In genomic region chr11:84618576-84618975, GRCm38 (mm10) we compare ENCODE assay signal across 14 mouse cellular contexts.
A peak's percentile ranks its signal among the peaks of the same experiment; 100 is the strongest.
DNase-seq lines count a peak whose midpoint lies in the region; ATAC-seq and TF ChIP-seq lines count a peak whose summit lies in the region.
"Had no signal": no experiment of that assay in that cellular context is flagged by ENCODE, and none has a peak within 500 bp of the region (broad histone marks: within the 10 kb centered on the region; RNA-seq: fewer than 3 reads in every experiment).

No protein-coding gene starts in this region.

- H3K4me2 ChIP-seq in liver, embryonic 14.5 days (ENCODE audit: low read depth) = no peak overlapping the region
- H3K4me2 ChIP-seq in liver, embryonic 11.5 days = no peak overlapping the region
- H3K4me2 ChIP-seq in forebrain, embryonic 16.5 days (ENCODE audit: low read length) = no peak overlapping the region
- H3K4me2 ChIP-seq: limb, embryonic 12.5 days had no signal

- peak; percentile 52 for TF ChIP-seq CTCF in liver, embryonic 14.5 days (IDR thresholded peaks at IDR 0.05; ENCODE audit: low read depth)
- TF ChIP-seq CTCF in MEL (IDR thresholded peaks at IDR 0.05 in 2 of 3, conservative IDR thresholded peaks at IDR 0.05 in 1 of 3; ENCODE audit: control insufficient read depth in 1 of 3, insufficient read depth in 1 of 3, low read depth in 2 of 3, low read length in 3 of 3, poor library complexity in 1 of 3, severe bottlenecking in 1 of 3) = peak; percentile 63 to 66 (median 66)

- H3K4me3 ChIP-seq in liver, embryonic 14.5 days (ENCODE audit: insufficient read depth in 1 of 2, low read depth in 2 of 2, low read length in 2 of 2) = no peak overlapping the region
- H3K4me3 ChIP-seq in liver, embryonic 11.5 days (ENCODE audit: low read depth, low read length) = no peak overlapping the region
- H3K4me3 ChIP-seq in MEL (ENCODE audit: control insufficient read depth in 1 of 2, insufficient read depth in 1 of 2, low read depth in 2 of 2, low read length in 2 of 2) = no peak overlapping the region
- H3K4me3 ChIP-seq in forebrain, embryonic 16.5 days (replicated peaks; ENCODE audit: low read length) = no peak overlapping the region
- H3K4me3 ChIP-seq: hindbrain, embryonic 10.5 days; limb, embryonic 12.5 days had no signal

- H3K9ac ChIP-seq in liver, embryonic 14.5 days (replicated peaks) = no peak overlapping the region
- no peak overlapping the region for H3K9ac ChIP-seq in liver, embryonic 11.5 days (ENCODE audit: low read depth, low read length)
- H3K9ac ChIP-seq in MEL (ENCODE audit: control insufficient read depth, low read depth, low read length, poor library complexity, severe bottlenecking) = no peak overlapping the region
- no peak overlapping the region for H3K9ac ChIP-seq in forebrain, embryonic 16.5 days (replicated peaks; ENCODE audit: low read depth, low read length)
- H3K9ac ChIP-seq: limb, embryonic 12.5 days had no signal

- no peak for TF ChIP-seq EP300 in liver, embryonic 14.5 days (IDR thresholded peaks at IDR 0.05; ENCODE audit: low read depth)
- no peak for TF ChIP-seq EP300 in MEL (IDR thresholded peaks at IDR 0.05; ENCODE audit: low read depth in 1 of 2, low read length in 2 of 2)

- no peaks in the 10 kb centered on the region for H3K9me3 ChIP-seq in liver, embryonic 14.5 days (ENCODE audit: control insufficient read depth, low read length)
- no peaks in the 10 kb centered on the region for H3K9me3 ChIP-seq in liver, embryonic 11.5 days (ENCODE audit: control insufficient read depth, low read length)
- H3K9me3 ChIP-seq in MEL (replicated peaks; ENCODE audit: insufficient read depth, low read length) = no peaks in the 10 kb centered on the region
- no peaks in the 10 kb centered on the region for H3K9me3 ChIP-seq in forebrain, embryonic 16.5 days (ENCODE audit: control insufficient read depth, low read length)
- H3K9me3 ChIP-seq: hindbrain, embryonic 10.5 days; limb, embryonic 12.5 days had no signal

- TF ChIP-seq RAD21 in MEL (IDR thresholded peaks at IDR 0.05; ENCODE audit: low read depth, low read length) = peak; percentile 37

- H3K36me3 ChIP-seq in liver, embryonic 14.5 days (replicated peaks; ENCODE audit: control insufficient read depth, insufficient read depth, low read depth) = no peaks in the 10 kb centered on the region
- H3K36me3 ChIP-seq in liver, embryonic 11.5 days (ENCODE audit: control insufficient read depth, insufficient read depth, low read length) = no peaks in the 10 kb centered on the region
- peaks cover 0 to 2% of the 10 kb centered on the region in 2 experiments; a peak in 1 of 4 replicates for H3K36me3 ChIP-seq in MEL (ENCODE audit: control insufficient read depth in 1 of 2, insufficient read depth in 2 of 2, low read length in 2 of 2)
- no peaks in the 10 kb centered on the region for H3K36me3 ChIP-seq in forebrain, embryonic 16.5 days (ENCODE audit: control insufficient read depth, insufficient read depth)
- H3K36me3 ChIP-seq: hindbrain, embryonic 10.5 days; limb, embryonic 12.5 days had no signal

- H3K27me3 ChIP-seq in liver, embryonic 14.5 days (ENCODE audit: control insufficient read depth, insufficient read depth, low read length) = no peaks in the 10 kb centered on the region; the same call in 1 of the 2 replicates
- no peaks in the 10 kb centered on the region for H3K27me3 ChIP-seq in liver, embryonic 11.5 days (replicated peaks; ENCODE audit: control insufficient read depth, insufficient read depth, low read length)
- no peaks in the 10 kb centered on the region for H3K27me3 ChIP-seq in MEL (ENCODE audit: control insufficient read depth in 1 of 2, insufficient read depth in 2 of 2, low read length in 2 of 2)
- H3K27me3 ChIP-seq in forebrain, embryonic 16.5 days (replicated peaks; ENCODE audit: control insufficient read depth, insufficient read depth, low read length) = no peaks in the 10 kb centered on the region

- peak; percentile 37 to 49 for DNase-seq in cerebellum, postnatal 10 days
- no peak for DNase-seq in cerebellum, postnatal 36 days
- no peak for DNase-seq in liver, embryonic 14.5 days (ENCODE audit: low read depth in 3 of 3, low spot score in 3 of 3)
- DNase-seq in liver, embryonic 11.5 days (ENCODE audit: low spot score) = no peak
- peak; percentile 60 for DNase-seq in MEL (ENCODE audit: low read depth, low spot score)
- no peak for DNase-seq in left cerebral cortex, adult 8-10 months (ENCODE audit: low spot score in 2 of 2)
- DNase-seq: heart, adult 18-20 months; kidney, adult 8-10 months; right cerebral cortex, postnatal 4 days had no signal

- no peak for ATAC-seq in liver, embryonic 14.5 days (ENCODE audit: insufficient read depth)
- ATAC-seq in liver, embryonic 11.5 days (replicated peaks; ENCODE audit: low FRiP score) = no peak
- ATAC-seq in megakaryocyte-erythroid progenitor cell, adult 5-6 weeks (replicated peaks; ENCODE audit: low FRiP score, low TSS enrichment, poor library complexity, severe bottlenecking) = 0 out of 2 replicates have a peak, but pooled peaks have one; percentile 34
- ATAC-seq in forebrain, embryonic 16.5 days = no peak

- 66% methylated on average over 3 of the region's 3 CpGs for WGBS in liver, embryonic 14.5 days (ENCODE audit: insufficient replicate concordance)
- 86% methylated on average over 3 of the region's 3 CpGs for WGBS in liver, embryonic 11.5 days
- 85% methylated on average over 3 of the region's 3 CpGs for WGBS in forebrain, embryonic 16.5 days

- no peak for TF ChIP-seq POLR2A in MEL (IDR thresholded peaks at IDR 0.05; ENCODE audit: control insufficient read depth in 1 of 2, insufficient read depth in 1 of 2, low read depth in 1 of 2, low read length in 2 of 2, poor library complexity in 1 of 2)

- H3K4me1 ChIP-seq in liver, embryonic 14.5 days (replicated peaks; ENCODE audit: control insufficient read depth in 2 of 2, insufficient read depth in 2 of 2, low read length in 1 of 2) = peaks cover 0 to 1% of the 10 kb centered on the region in 2 experiments; a peak in 1 of 4 replicates
- no peaks in the 10 kb centered on the region for H3K4me1 ChIP-seq in liver, embryonic 11.5 days (replicated peaks; ENCODE audit: control insufficient read depth, insufficient read depth, low read length)
- peaks cover 0 to 2% of the 10 kb centered on the region in 2 experiments; a peak in 2 of 4 replicates for H3K4me1 ChIP-seq in MEL (ENCODE audit: control insufficient read depth in 1 of 2, insufficient read depth in 2 of 2, low read length in 2 of 2)
- no peaks in the 10 kb centered on the region for H3K4me1 ChIP-seq in forebrain, embryonic 16.5 days (replicated peaks; ENCODE audit: control insufficient read depth, insufficient read depth, low read length)
- H3K4me1 ChIP-seq: hindbrain, embryonic 10.5 days; limb, embryonic 12.5 days had no signal

- H3K79me2 ChIP-seq in MEL (ENCODE audit: control insufficient read depth, insufficient read depth, low read length, poor library complexity) = no peaks in the 10 kb centered on the region

- no peak overlapping the region for H3K27ac ChIP-seq in liver, embryonic 14.5 days
- no peak overlapping the region for H3K27ac ChIP-seq in liver, embryonic 11.5 days (ENCODE audit: low read depth, low read length)
- H3K27ac ChIP-seq in MEL (ENCODE audit: control insufficient read depth, low read depth, low read length) = no peak overlapping the region
- no peak overlapping the region for H3K27ac ChIP-seq in forebrain, embryonic 16.5 days (ENCODE audit: low read length)
- H3K27ac ChIP-seq: hindbrain, embryonic 10.5 days; limb, embryonic 12.5 days; macrophage had no signal

TF ChIP-seq in MEL, 35 proteins besides CTCF, POLR2A, EP300 and RAD21:
- no peak for TF ChIP-seq MAFK (IDR thresholded peaks at IDR 0.05; ENCODE audit: borderline replicate concordance, low read depth, low read length)
- no peak for TF ChIP-seq ETS1 (IDR thresholded peaks at IDR 0.05; ENCODE audit: low read depth, low read length)
- no peak for TF ChIP-seq CHD2 (IDR thresholded peaks at IDR 0.05; ENCODE audit: low read length)
- no peak for TF ChIP-seq UBTF (IDR thresholded peaks at IDR 0.05; ENCODE audit: borderline replicate concordance, insufficient read depth, low read depth, low read length)
- TF ChIP-seq TCF12 (IDR thresholded peaks at IDR 0.05; ENCODE audit: low read depth, low read length) = no peak
- peak; percentile 62 for TF ChIP-seq ZC3H11A (IDR thresholded peaks at IDR 0.05; ENCODE audit: low read depth, low read length)
- TF ChIP-seq SMC3 (IDR thresholded peaks at IDR 0.05; ENCODE audit: low read depth, low read length) = peak; percentile 76
- TF ChIP-seq TBP (IDR thresholded peaks at IDR 0.05; ENCODE audit: low read depth, low read length) = no peak
- no peak for TF ChIP-seq MEF2A (IDR thresholded peaks at IDR 0.05; ENCODE audit: extremely low read depth, insufficient replicate concordance, low read depth, low read length, poor library complexity, severe bottlenecking)
- no peak for TF ChIP-seq NELFE (IDR thresholded peaks at IDR 0.05; ENCODE audit: low read depth, low read length)
- TF ChIP-seq GABPA (IDR thresholded peaks at IDR 0.05; ENCODE audit: low read depth, low read length) = no peak
- no peak for TF ChIP-seq MAZ (IDR thresholded peaks at IDR 0.05; ENCODE audit: low read depth, low read length)

Comparison
In these comparisons a context has a peak if more than half of its experiments do, and no peak if none do; other contexts are left out.
1. DNase-seq: peak in cerebellum, postnatal 10 days (2 of 2) and MEL (single experiment); none in cerebellum, postnatal 36 days (0 of 2), liver, embryonic 14.5 days (0 of 3), liver, embryonic 11.5 days (single experiment) and left cerebral cortex, adult 8-10 months (0 of 2).